Mouse (Mus musculus) Muller cell, postnatal 12 days (primary cell): Measurements from ENCODE around the gene H60b.
"Not testable (repeated sequence)": the region's sequence is repeated elsewhere in the genome, so short reads cannot be mapped to it uniquely, and the experiment has no call there.

Experiments
- DNase-seq: peaks from one replicate; pipeline ENCODE4 v3.0.0-alpha.2; 2015; ENCODE audit errors: inconsistent ontology term

The H60b gene

DNA sequence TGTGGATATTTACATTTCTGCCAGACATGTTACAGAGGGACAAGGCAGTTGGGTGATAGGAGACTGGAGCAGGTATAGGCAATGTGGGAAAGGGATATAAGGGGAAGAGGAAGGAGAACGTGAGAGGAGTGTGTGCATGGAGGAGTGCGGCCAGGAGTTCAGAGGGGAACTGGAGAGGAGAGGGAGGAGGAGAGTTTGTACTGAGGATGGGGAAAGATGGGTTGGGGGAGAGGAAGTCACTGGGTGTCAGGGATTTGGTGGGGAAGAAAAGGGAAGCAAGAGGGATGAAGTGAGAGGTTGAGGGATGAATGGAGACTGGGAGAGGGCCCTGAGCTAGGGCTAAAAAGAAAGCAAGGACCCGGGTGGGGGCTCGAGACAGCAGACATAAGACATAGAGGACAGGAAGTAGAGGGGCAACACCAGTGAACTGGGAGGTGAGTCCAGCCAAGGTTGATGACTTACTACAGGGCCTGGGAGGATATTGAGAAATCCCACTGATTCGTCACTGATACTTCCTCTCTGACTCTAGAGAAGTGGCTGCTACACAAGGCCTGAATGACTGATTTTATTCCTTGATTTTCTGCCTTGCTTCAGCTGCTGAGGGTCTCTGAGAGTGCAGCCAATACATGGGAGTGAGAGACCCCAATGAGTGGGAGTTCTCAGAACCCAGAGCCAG is 7.1 kb downstream of the H60b start:
- not testable (repeated sequence) for DNase-seq

DNA sequence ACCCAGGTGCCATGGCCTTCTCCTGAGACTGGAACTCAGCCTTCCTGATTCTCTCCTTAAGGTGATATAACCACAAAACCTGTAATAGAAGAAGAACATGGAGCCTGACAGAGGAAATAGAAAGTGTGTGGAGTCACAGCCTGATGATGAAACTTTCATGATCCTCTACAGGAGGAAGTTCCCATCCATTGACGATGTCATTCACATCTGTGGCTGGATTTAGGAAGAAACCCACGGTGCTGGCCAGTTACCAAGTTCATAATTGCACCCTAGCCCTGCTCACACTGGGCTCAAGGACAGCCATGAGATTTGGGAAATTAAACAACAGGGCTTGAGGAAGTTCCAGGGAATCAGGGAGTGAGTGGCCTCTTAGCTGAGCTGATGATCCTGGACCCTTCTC is 7.6 kb downstream of the H60b start:
- not testable (repeated sequence) for DNase-seq

DNA sequence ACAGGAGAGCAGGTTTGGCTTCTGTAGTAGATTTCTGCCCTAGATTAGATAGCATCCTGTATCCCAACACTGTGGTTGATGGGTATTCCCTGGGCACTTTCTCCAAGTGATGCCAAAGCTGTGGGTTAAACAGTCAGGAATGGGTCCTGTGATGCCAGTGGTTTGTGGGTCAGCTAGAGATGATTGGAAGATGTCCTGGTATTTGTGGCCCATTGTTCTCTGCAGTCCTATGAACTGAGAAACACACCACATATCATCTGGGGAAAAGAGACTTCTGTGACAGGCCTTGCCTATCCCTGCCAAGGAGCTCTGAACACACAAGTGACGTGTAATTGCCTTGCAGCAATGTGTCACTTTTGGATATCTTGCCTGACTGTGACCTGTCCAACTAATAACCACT is 8.7 kb downstream of the H60b start:
- peak; percentile 92 for DNase-seq

DNA sequence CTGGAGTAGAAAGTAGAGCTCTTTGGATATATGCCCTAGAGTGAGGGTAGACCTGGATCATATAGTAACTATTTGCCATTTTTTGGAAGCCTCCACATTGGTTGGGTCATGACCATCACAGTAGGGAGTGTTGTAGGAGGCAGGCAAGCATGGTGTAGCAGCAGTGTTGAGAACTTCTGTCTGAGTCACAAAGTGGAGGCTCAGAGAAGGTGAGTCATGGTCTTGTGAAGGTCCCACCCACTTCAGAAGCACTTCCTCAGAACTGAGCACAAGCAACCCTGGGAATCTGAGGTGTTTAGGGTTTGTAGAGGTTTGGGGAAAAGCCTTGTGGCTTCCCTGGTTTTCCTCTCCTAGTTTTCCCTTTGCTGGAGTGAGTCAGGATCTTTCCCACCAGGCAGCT is 10.7 kb downstream of the H60b start:
- DNase-seq, result not testable (repeated sequence)

DNA sequence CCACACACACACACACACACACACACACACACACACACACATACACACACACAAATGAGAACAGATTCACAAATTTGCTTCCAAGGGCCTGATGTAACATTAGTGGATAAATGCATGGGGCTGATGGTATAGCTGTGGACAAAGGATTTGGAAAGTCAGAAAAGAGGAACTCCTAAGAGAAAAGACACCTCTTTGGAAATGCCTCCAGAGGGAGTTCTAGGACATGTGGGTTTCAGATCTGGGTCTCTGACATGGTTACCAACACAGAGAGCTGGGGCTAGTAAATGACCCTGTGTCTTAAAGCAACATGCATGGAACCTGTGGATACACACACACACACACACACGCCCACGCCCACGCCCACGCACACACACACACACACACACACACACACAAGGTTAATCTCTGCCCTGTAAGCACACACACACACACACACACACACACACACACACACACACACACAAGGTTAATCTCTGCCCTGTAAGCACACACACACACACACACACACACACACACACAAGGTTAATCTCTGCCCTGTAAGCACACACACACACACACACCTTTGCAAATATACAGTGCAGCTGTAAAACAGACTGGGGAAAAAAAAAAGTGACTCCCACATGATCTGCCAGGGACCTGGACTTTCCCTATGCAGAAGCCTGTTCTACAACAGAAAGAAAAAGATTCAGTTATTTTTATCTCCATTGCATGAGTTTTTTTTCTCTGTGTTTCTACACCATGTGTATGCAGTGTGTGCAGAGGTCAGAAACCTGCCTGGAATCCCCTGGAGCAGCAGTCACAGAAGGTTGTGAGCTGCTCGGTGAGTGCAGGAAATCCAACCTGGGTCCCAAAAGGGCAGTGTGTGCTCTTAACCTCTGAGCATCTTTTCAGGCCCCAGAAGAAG is 14.3 kb downstream of the H60b start:
- DNase-seq, result not testable (repeated sequence)

DNA sequence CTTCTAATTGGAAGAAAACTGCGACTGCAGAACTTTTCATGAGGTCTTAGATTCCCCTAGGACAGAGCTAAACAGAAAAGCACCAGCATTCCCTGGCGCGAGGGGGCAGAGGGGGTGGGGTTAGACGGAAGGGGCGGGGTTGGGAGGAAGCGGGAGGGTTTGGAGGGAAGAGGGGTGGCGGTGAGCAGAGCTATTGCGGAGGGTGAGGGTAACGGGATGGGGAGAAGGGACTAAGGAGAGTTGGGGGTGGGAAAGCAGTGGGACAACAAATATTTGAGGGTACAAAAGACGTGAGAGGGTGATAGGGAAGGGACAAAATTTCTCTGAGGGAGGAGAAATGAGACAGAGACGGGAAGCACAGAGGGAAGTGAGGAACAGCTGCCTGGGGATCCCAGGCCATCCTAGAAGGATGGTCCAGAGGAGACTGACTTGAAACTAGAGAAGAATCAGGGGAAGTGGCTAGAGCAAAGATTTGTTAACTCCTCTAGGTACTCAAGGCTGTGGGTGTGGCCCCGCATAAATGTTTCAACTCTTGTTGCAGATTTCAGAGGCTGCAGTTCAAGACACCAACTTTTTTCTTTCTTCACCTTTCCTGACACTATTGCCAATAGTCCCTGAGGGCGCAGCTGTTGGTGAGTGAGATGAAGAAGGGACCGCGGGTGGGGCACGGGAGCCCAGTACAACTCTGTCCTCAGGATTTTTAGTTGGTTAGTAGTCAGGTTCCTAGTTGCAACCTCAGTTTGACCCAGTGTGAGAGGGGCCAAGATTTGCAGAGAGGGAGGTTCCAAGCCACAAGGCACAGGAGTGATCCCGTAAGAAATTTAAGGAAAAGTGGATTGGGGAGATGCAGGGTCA is 15.2 kb downstream of the H60b start:
- not testable (repeated sequence) for DNase-seq

DNA sequence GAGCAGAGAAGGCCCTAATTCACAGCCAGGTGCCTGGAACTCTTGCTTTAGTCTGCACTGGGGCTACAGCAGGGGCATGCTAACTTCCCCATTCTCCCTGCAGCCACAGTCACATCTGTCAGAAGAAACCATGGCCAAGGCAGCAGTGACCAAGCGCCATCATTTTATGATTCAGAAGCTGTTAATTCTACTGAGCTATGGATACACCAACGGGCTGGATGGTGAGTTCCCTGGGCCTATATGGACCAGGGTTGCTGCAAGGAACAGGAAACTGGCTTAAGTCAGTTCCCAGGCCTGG is 15.8 kb downstream of the H60b start:
- not testable (repeated sequence) for DNase-seq

DNA sequence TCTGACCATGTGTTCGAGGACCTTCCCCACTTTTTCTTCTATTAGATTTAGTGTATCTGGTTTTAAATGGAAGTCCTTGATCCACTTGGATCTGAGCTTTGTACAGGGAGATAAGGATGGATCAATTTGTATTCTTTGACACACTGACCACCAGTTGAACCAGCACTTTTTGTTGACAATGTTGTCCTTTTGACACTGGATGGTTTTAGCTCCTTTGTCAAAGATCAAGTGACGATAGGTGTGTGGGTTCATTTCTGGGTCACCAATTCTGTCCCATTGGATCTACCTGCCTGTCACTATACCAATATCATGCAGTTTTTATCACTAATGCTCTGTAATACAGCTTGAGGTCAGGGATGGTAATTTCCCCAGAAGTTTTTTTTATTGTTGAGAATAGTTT is 18.1 kb downstream of the H60b start:
- DNase-seq, result not testable (repeated sequence)

DNA sequence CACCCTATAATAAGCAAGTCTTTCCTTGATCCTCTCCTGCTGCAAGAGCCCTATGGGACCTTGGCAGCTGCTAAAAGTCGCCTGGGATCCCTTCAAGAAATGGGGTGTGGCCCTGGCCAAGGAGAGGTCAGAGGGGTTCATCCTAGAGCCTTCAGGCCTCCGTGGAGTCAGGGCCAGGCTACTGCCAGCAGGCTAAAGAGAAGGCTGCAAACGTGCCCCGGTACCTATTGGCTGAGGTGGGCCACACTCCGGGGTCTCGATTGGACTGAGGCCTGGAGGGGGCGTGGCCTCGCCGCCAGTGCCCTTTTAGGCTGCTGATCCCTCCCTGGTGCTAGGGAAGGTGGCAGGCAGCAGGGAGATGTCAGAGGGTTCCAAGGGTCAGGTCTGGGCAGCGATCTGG is 32.6 kb downstream of the H60b start:
- not testable (repeated sequence) for DNase-seq

DNA sequence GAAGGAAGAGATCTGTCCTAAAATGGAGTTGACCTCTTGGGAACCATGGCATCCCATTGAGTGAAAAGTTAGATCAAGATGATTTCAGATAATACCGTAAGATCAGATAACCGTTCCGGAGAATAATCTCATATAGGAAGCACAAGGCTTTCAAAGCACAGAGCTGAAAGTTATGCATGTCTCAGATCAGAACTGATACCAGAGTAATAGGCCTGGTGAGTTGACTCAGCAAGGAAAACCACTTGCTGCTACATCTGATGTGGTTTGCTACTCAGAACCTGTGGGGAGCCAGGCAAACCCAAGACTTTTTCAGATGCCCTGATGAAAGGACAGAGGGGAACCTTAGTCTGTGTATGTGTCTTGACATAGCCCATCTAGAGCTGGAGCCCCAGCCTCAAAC is 43.0 kb downstream of the H60b start:
- DNase-seq, result not testable (repeated sequence)

DNA sequence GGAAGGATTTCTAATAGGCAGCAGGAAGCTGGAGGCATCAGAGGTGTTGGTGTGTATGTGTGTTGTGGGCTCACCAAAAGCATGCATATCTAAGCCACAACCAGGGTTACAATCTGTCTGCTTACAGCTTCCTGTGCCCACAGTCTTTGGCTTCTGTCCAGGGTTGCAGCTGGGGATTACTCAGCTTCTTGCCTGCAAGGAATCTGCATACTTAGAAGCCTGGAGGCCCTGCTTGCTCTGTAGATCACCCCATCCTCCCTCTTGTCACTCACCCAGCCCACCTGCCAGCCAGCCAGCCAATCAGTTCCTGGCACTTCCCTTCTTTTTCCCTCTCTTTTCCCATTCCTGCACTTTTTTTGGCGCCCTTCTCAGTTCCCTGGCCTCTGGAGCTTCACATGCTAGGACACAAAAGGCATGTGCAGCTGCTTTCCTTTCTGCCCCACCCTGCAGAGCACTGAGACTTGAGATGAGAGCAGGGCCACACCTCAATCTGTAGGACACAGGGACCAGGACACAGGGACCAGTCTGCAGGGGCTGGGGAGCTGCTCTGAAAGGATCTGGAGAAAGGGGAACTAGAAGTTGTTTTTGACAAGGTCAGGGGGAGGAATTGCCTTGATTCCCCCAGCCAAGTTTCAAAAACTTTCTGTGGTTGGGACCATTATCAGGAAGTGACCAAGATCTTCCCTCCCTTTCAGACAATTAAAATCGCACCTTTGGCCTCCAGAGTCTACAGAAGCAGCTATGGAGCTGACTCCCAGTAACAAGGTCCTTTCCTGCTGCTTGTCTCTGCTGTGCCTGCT is 44.6 kb downstream of the H60b start:
- DNase-seq, result not testable (repeated sequence)

DNA sequence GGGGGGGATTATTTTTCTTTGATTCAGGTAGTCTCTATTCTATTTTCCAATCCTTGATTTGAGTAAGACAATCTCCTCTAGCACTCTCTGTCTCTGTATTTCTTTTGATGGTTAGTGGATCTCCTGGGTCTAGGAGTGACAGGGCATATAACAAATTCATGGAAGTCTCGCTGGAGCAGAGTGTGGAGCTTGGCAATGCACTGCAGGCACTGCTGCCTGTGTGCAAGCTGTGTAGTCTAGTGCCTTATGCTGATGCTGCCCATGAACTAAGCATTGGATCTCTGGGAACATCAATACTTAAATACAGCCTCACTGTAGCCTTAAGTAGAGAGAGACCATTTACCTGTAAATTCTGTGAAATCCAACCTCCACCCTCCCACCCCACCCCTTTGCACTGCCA is 48.1 kb downstream of the H60b start:
- not testable (repeated sequence) for DNase-seq

DNA sequence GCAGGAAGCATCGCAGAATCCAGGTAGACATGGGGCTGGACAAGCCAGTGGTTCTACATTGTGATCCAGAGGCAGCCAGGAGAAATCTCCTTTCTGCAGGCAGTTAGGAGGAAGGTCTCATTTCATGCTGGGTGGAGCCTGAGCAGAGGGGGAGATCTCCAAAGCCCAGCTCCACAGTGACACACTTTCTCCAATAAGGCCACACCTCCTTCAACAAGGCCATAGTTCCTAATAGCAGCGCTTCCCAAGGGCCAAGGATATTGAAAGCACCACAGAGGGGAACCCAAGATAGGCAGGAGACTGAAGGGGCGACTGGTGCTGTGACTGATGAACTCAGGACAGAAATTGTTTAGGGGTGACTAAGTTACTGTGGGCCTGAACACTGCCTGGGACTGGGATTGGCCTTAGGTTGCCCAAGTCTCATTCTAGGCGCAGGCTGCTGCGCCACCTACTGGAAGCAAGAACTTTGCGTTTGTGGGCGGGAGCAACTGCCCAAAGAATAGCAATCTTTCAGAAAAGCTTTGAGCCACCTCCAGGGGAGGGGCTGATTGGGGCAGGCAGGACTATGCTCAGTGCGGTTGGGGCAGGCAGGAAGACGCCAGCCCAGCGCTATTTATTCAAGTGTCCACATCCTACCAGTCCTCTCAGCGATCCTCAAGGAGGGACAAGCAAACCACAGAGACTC is 53.8 kb downstream of the H60b start:
- peak; percentile 63 for DNase-seq

DNA sequence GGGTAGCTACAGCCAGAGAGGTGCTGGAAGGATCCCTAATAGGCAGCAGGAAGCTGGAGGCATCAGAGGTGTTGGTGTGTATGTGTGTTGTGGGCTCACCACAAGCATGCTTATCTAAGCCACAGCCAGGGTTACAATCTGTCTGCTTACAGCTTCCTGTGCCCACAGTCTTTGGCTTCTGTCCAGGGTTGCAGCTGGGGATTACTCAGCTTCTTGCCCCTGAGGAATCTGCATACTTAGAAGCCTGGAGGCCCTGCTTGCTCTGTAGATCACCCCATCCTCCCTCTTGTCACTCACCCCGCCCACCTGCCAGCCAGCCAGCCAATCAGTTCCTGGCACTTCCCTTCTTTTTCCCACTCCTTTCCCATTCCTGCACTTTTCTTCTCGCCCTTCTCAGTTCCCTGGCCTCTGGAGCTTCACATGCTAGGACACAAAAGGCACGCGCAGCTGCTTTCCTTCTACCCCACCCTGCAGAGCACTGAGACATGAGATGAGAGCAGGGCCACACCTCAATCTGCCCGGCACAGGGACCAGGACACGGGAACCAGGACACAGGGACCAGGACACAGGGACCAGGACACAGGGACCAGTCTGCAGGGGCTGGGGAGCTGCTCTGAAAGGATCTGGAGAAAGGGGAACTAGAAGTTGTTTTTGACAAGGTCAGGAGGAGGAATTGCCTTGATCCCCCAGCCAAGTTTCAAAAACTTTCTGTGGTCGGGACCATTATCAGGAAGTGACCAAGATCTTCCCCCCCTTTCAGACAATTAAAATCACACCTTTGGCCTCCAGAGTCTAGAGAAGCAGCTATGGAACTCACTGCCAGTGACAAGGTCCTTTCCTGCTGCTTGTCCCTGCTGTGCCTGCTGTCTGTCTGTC is 65.3 kb downstream of the H60b start:
- not testable (repeated sequence) for DNase-seq

DNA sequence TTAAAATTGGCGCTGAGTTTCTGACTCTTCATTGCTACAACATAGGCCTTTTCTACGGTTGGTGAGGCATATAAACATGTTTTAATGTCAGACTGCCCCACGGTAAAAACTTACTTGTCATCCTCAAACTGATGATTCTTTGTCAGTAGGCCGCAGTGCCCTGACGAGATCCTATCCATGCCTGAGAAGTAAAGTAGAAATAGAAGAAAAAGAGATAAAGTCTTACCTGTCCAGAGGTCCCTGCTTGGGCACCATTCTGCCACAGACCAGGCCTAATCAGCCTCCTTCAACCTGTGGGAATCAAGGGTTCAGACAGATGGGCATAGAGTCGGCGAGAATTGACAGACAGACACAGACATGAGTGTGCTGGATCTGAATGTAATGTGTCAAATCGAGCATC is 106.7 kb downstream of the H60b start:
- no peak for DNase-seq

DNA sequence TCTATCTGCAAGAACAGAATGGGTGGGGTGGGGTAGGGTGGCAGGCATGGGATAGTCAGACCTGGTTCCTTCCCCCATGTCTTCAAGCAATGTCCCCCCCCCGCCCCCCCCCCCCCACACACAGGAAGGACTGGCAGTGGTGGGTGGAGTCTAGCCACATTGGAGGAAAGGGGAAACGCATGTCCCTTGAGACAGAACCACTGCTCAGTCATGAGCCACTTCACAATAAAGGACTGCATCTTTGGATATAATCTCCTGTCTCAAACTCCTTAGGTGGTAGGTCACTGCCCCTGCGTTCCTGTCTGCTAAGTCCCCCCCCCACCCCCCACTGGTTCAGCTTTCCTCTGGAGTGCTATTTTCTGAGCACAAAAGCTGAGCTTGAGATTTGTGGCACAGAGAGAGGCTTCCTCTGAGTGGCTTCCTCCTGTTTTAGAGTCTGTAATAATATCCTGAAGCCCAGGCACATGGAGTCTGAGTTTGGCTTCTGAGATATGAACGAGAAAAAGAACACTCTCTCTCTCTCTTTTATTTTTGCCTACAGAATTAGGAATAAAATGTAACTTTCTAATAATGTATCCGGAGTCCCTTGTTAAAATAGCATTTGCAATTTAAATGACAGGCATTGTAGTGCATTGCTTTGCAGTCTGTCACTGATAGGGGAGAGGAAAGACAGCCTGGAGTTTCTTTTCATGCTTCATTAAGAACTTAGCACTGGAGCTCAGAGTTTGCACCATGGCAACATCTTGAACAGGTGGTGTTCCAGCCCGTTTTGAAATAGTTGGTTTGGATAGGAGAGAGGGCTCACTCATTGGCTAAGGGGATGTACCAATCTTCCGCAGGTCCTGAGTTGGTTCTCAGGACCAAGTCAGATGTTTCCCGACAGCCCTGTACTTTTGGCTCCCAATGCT is 112.7 kb downstream of the H60b start:
- DNase-seq, result not testable (repeated sequence)

DNA sequence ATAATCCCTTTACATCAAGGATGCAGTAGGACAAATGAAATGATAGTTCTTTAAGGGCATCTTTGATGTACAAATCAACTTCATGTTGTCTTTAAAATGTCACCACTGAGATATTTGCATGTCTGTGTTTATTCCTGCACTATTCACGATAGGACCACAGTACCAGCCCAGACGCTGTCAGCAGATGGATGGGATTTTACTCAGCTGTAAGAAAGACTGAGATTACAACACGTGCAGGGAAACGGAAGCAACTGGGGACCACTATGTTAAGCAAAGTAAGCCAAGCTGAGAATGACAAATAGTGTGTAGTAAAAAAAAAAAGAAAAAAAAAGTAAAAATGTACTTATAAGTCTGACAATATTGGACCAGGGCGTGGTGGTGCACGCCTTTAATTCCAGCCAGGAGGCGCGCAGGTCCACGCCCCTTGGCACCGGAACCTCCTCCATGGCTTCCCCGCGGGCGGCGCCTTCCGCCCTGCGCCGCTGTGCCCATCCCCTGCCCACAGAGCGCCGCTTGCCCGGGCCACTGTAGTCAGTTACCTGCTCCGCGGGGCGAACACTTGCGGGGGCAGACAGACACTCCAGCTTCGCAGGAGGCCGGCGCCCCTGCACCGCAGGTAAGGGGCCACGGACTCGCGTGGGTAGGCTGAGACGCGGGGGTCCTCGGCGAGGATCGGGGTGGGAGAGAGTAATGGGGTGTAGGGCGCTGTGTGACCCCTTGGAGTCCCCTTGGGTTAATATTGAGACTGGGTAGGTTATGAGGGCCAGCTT is 114.7 kb downstream of the H60b start:
- DNase-seq, result peak; percentile 58
